8 mouse cellular contexts compared by ENCODE assay signal in the genomic region with DNA sequence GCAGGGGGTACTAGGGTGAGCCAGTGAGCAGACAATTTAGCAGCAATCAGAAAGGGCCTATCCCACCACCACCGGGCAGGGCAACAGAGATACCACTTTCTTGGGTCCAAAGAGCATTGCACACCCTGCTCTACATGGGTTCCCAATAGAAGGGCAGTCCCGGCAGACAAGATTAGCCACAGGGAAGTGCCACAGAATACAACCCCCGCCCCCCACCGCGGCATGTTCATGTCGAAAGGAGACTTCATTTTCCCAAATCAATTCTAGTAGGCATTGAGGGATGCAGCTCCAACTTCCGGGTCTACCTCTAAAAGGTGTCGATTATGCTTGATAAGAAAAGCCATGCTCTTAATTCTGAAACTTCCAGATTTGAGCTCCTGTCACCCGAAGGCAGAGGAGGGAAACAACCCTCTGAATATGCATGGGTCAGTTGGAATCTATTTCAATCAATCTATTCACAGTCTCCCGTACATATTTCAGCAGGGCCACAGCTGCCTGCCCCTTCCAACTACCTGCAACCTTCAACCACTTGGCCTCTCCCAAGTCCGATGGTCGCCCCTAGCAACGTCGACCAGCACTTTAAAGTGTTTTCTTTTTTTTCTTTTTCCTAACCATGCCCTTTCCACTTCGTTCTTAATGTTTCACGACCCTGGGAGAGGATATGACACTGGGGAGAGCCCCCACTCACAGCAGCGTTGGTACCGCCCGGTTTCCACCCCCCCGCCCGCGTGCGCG. TPM values are rescaled to one million over a fixed set of nuclear protein-coding genes. Genes with fewer than 3 reads are reported as not detected.
DNase-seq lines count a peak whose midpoint lies in the region; ATAC-seq and TF ChIP-seq lines count a peak whose summit lies in the region.

No protein-coding gene starts in this region.

- no peaks in the 10 kb centered on the region for H3K9me3 ChIP-seq in megakaryocyte, embryonic 14.5 days
- H3K9me3 ChIP-seq in intestine, postnatal 0 days (ENCODE audit: control insufficient read depth): no peaks in the 10 kb centered on the region
- no peaks in the 10 kb centered on the region for H3K9me3 ChIP-seq in neural tube, embryonic 12.5 days

- 1% methylated on average over 24 of the region's 24 CpGs for WGBS in intestine, postnatal 0 days
- WGBS in neural tube, embryonic 12.5 days: 5% methylated on average over 24 of the region's 24 CpGs

- H3K36me3 ChIP-seq in megakaryocyte, embryonic 14.5 days (replicated peaks; ENCODE audit: low read length): peaks cover 57% of the 10 kb centered on the region
- H3K36me3 ChIP-seq in intestine, postnatal 0 days (ENCODE audit: control insufficient read depth, insufficient read depth): peaks cover 34% of the 10 kb centered on the region
- H3K36me3 ChIP-seq in neural tube, embryonic 12.5 days: peaks cover 41% of the 10 kb centered on the region

- no peak for ATAC-seq in cerebellum, adult (ENCODE audit: insufficient number of reproducible peaks, low FRiP score, low TSS enrichment)
- no peak for ATAC-seq in megakaryocyte, adult 5-6 weeks (ENCODE audit: poor library complexity, severe bottlenecking)
- peak; percentile 58 for ATAC-seq in intestine, postnatal 0 days
- peak; percentile 37 for ATAC-seq in neural tube, embryonic 12.5 days (ENCODE audit: low FRiP score, low read depth)

- no peak for TF ChIP-seq CTCF in intestine, postnatal 0 days (IDR thresholded peaks at IDR 0.05; ENCODE audit: low read depth)

- peak overlapping the region; percentile 84 for H3K27ac ChIP-seq in intestine, postnatal 0 days (ENCODE audit: low read depth, low read length)
- H3K27ac ChIP-seq in neural tube, embryonic 12.5 days: peak overlapping the region; percentile 69

- H3K4me1 ChIP-seq in megakaryocyte, embryonic 14.5 days: peaks cover 61% of the 10 kb centered on the region
- no peaks in the 10 kb centered on the region for H3K4me1 ChIP-seq in intestine, postnatal 0 days (replicated peaks; ENCODE audit: control insufficient read depth, insufficient read depth, low read length)
- peaks cover 12% of the 10 kb centered on the region for H3K4me1 ChIP-seq in neural tube, embryonic 12.5 days

- no peaks in the 10 kb centered on the region for H3K27me3 ChIP-seq in megakaryocyte, embryonic 14.5 days (replicated peaks)
- H3K27me3 ChIP-seq in intestine, postnatal 0 days (replicated peaks; ENCODE audit: control insufficient read depth, insufficient read depth, low read length): no peaks in the 10 kb centered on the region
- no peaks in the 10 kb centered on the region for H3K27me3 ChIP-seq in neural tube, embryonic 12.5 days (replicated peaks)

- peak overlapping the region; percentile 75 for H3K4me2 ChIP-seq in intestine, postnatal 0 days (replicated peaks; ENCODE audit: low read depth)
- H3K4me2 ChIP-seq in neural tube, embryonic 12.5 days (replicated peaks): peak overlapping the region; percentile 90

- DNase-seq in cerebellum, adult 11-12 months: peak; percentile 49
- no peak for DNase-seq in gastrocnemius, postnatal 25 days
- no peak for DNase-seq in gastrocnemius, adult 8-10 months (ENCODE audit: low spot score in 2 of 2)

- peak overlapping the region; percentile 94 for H3K4me3 ChIP-seq in megakaryocyte, embryonic 14.5 days (replicated peaks)
- H3K4me3 ChIP-seq in intestine, postnatal 0 days (ENCODE audit: low read depth, low read length): peak overlapping the region; percentile 61
- H3K4me3 ChIP-seq in neural tube, embryonic 12.5 days: peak overlapping the region; percentile 64

- H3K9ac ChIP-seq in intestine, postnatal 0 days (ENCODE audit: low read depth, low read length): peak overlapping the region; percentile 63
- H3K9ac ChIP-seq in neural tube, embryonic 12.5 days: peak overlapping the region; percentile 65

RNA-seq across cellular contexts. Expression of a gene that starts 0.7 kb away (rescaled TPM):
- polyA plus RNA-seq in megakaryocyte, embryonic 14.5 days (2012; ENCODE audit: insufficient read depth, low replicate concordance): 128 and 518 TPM in 2 replicates
- 43.4 and 44.9 TPM in 2 replicates for total RNA-seq in megakaryocyte, adult 5-6 weeks (2015)
- total RNA-seq in megakaryocyte, adult 5-6 weeks (2017): 3.8 and 5.1 TPM in 2 replicates
- 0.22 and 0.42 TPM in 2 replicates for polyA plus RNA-seq in intestine, postnatal 0 days (2015; fragmentation: Nextera tagmentation; extraction: Ambion mirVana)
- 1.6 and 2.8 TPM in 2 replicates for polyA plus RNA-seq in neural tube, embryonic 12.5 days (2016; fragmentation: Nextera tagmentation; extraction: Ambion mirVana)
- total RNA-seq in gastrocnemius, postnatal 25 days (2021): under 1 TPM; 0.35 to 0.67 TPM
- total RNA-seq in gastrocnemius, adult 8-10 months (2022): 1 to 10 TPM in 1 of 4 experiments, under 1 TPM in 3; 0.15 to 2.5 (median 0.34) TPM

RNA-seq across cellular contexts. Expression of a gene that starts 0.7 kb away (rescaled TPM):
- polyA plus RNA-seq in megakaryocyte, embryonic 14.5 days (2012; ENCODE audit: insufficient read depth, low replicate concordance): 51.7 TPM in 1 of 2 replicates, not detected in the other
- 36.0 and 43.0 TPM in 2 replicates for total RNA-seq in megakaryocyte, adult 5-6 weeks (2015)
- total RNA-seq in megakaryocyte, adult 5-6 weeks (2017): 17.1 and 22.0 TPM in 2 replicates
- polyA plus RNA-seq in intestine, postnatal 0 days (2015; fragmentation: Nextera tagmentation; extraction: Ambion mirVana): 22.5 and 26.2 TPM in 2 replicates
- polyA plus RNA-seq in neural tube, embryonic 12.5 days (2016; fragmentation: Nextera tagmentation; extraction: Ambion mirVana): 54.2 and 63.4 TPM in 2 replicates
- 10 to 100 TPM; 15.2 to 17.0 TPM for total RNA-seq in gastrocnemius, postnatal 25 days (2021)
- 10 to 100 TPM; 13.0 to 15.6 (median 14.3) TPM for total RNA-seq in gastrocnemius, adult 8-10 months (2022)

RNA-seq across cellular contexts. Expression of a gene that starts 17.7 kb away (rescaled TPM):
- 3.3 and 26.9 TPM in 2 replicates for polyA plus RNA-seq in megakaryocyte, embryonic 14.5 days (2012; ENCODE audit: insufficient read depth, low replicate concordance)
- 0.73 and 2.1 TPM in 2 replicates for total RNA-seq in megakaryocyte, adult 5-6 weeks (2015)
- total RNA-seq in megakaryocyte, adult 5-6 weeks (2017): 15.3 and 17.5 TPM in 2 replicates
- 42.7 and 46.3 TPM in 2 replicates for polyA plus RNA-seq in intestine, postnatal 0 days (2015; fragmentation: Nextera tagmentation; extraction: Ambion mirVana)
- 44.0 and 57.0 TPM in 2 replicates for polyA plus RNA-seq in neural tube, embryonic 12.5 days (2016; fragmentation: Nextera tagmentation; extraction: Ambion mirVana)
- total RNA-seq in gastrocnemius, postnatal 25 days (2021): 10 to 100 TPM; 34.7 to 35.4 TPM
- 10 to 100 TPM; 47.9 to 55.2 (median 51.4) TPM for total RNA-seq in gastrocnemius, adult 8-10 months (2022)

RNA-seq across cellular contexts. Expression of a gene that starts 18.2 kb away (rescaled TPM):
- polyA plus RNA-seq in megakaryocyte, embryonic 14.5 days (2012; ENCODE audit: insufficient read depth, low replicate concordance): 0.45 TPM in 1 of 2 replicates, not detected in the other
- 0.16 and 0.22 TPM in 2 replicates for total RNA-seq in megakaryocyte, adult 5-6 weeks (2015)
- 0.59 TPM in 1 of 2 replicates, not detected in the other for total RNA-seq in megakaryocyte, adult 5-6 weeks (2017)
- 0.09 and 0.13 TPM in 2 replicates for polyA plus RNA-seq in intestine, postnatal 0 days (2015; fragmentation: Nextera tagmentation; extraction: Ambion mirVana)
- polyA plus RNA-seq in neural tube, embryonic 12.5 days (2016; fragmentation: Nextera tagmentation; extraction: Ambion mirVana): 0.96 and 1.7 TPM in 2 replicates
- total RNA-seq in gastrocnemius, postnatal 25 days (2021): under 1 TPM in 1 of 2 experiments, not detected in 1; 0.27 TPM
- under 1 TPM in 2 of 4 experiments, not detected in 2; 0.19 to 0.39 TPM for total RNA-seq in gastrocnemius, adult 8-10 months (2022)

RNA-seq across cellular contexts. Expression of a gene that starts 24.2 kb away (rescaled TPM):
- polyA plus RNA-seq in megakaryocyte, embryonic 14.5 days (2012; ENCODE audit: insufficient read depth, low replicate concordance): 3.6 TPM in 1 of 2 replicates, not detected in the other
- total RNA-seq in megakaryocyte, adult 5-6 weeks (2015): 1.2 TPM in 1 of 2 replicates, not detected in the other
- not detected in 2 replicates for total RNA-seq in megakaryocyte, adult 5-6 weeks (2017)
- polyA plus RNA-seq in intestine, postnatal 0 days (2015; fragmentation: Nextera tagmentation; extraction: Ambion mirVana): not detected in 2 replicates
- polyA plus RNA-seq in neural tube, embryonic 12.5 days (2016; fragmentation: Nextera tagmentation; extraction: Ambion mirVana): 0.66 and 2.9 TPM in 2 replicates
- not detected for total RNA-seq in gastrocnemius, postnatal 25 days (2021)
- not detected for total RNA-seq in gastrocnemius, adult 8-10 months (2022)

Comparison
In these comparisons a context has a peak if more than half of its experiments do, and no peak if none do; other contexts are left out.
1. ATAC-seq: peak in intestine, postnatal 0 days (single experiment) and neural tube, embryonic 12.5 days (single experiment); none in cerebellum, adult (single experiment) and megakaryocyte, adult 5-6 weeks (single experiment).
2. Peak in every context shown above with its lines, with median percentiles within 50 percentile points of each other: H3K4me3 ChIP-seq.